Mouse (Mus musculus) bone marrow macrophage, adult 2 months (primary cell): ENCODE data around the gene Rfx4.

Experiments used
- CTCF ChIP-seq: IDR thresholded peaks from 2 replicates; pipeline ENCODE4 v1.5.1; 2012; ENCODE audit warnings: low read depth, mild to moderate bottlenecking, low read length, moderate library complexity
- POLR2A ChIP-seq: IDR thresholded peaks from 2 replicates; pipeline ENCODE4 v1.6.1; 2012; ENCODE audit warnings: mild to moderate bottlenecking, low read depth, low read length, borderline replicate concordance

- no peak for TF ChIP-seq POLR2A
- no peak for TF ChIP-seq CTCF
Measured at GRCm38 (mm10) chr10:84815676-84816436, 60.0 kb downstream of the Rfx4 start.
